Mouse (Mus musculus): ENCODE measurements around the gene Mfng. TPM values are rescaled to one million over a fixed set of nuclear protein-coding genes. Genes with fewer than 3 reads are reported as not detected.

Mfng gene
- total RNA-seq, 4 experiments from 2014 or later, result 6.5 to 11.2 (median 8.1) TPM

DNA sequence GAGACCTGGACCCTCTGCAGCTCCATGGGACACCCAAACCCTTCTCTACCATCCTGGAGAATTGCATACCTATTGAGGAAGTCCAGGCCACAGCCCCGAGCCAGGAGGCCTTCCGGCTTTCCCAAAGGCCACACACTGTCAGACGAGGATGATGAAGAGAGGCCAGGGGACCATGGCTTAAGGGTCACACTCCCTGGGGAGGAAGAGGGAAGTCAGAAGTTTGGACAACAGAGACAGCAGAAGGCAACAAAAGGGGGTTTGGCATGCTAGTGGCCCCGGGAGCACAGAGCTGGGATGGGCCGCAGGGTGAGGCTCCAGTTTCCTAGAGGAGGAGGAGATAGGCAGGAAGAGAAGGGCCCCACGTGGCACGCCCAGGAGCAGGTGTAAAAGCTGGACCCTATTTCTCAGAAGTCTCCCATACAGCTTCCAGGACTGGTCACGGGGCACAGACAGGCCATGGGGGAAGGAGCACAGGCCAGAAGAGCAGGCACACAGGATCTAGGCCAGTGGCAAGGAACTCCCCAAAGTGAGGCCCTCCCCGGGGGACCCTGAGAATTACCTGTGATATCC, 14.1 kb upstream of the Mfng start:
- no peak for DNase-seq (ENCODE audit: low spot score in 2 of 2)

GRCm38 (mm10) chr15:78786411-78786818, 13.1 kb upstream of the Mfng start:
- no peak for DNase-seq (ENCODE audit: low spot score in 2 of 2)

DNA sequence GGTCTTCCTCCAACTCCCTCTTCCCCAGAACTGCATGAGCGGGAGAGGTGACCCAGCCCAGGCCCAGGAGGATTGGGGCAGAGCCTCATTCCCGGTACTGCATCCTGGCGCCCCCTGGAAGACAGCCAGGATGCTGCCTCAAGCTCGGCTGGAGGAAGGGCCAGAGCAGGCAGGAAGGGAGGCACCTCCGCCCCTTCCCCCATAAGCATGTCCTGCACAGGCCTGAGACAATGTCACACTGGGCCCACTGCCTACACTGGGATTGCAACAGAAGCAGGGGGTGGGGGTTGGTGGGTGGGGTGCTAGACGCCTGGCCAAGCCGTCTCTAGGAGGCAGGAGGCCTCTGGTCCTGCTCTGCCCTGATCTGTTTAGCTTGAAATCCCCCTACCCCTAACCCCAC, 12.7 kb upstream of the Mfng start:
- no peak for DNase-seq (ENCODE audit: low spot score in 2 of 2)

DNA sequence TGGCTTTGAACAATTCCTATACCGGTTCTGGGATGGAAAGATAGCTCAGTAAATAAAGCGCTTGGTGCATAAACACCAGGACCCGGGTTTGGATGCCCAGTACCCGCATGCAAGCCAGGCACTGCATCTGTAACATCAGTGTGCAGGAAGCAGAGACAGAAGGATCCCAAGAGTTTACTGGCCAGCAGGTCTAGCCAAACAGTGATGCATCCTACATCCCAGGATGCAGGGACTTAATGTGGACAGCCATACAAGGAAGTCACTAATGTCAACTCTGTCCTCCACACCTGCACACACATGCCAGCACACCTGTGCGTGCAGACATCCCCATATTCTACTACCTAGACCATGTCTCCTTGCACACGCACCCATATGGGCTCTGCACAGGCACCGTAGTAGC, 12.0 kb upstream of the Mfng start:
- DNase-seq (ENCODE audit: low spot score in 2 of 2), result no peak

- DNase-seq (ENCODE audit: low spot score in 2 of 2), result no peak
Measured at GRCm38 (mm10) chr15:78784520-78784919, 11.2 kb upstream of the Mfng start.

DNA sequence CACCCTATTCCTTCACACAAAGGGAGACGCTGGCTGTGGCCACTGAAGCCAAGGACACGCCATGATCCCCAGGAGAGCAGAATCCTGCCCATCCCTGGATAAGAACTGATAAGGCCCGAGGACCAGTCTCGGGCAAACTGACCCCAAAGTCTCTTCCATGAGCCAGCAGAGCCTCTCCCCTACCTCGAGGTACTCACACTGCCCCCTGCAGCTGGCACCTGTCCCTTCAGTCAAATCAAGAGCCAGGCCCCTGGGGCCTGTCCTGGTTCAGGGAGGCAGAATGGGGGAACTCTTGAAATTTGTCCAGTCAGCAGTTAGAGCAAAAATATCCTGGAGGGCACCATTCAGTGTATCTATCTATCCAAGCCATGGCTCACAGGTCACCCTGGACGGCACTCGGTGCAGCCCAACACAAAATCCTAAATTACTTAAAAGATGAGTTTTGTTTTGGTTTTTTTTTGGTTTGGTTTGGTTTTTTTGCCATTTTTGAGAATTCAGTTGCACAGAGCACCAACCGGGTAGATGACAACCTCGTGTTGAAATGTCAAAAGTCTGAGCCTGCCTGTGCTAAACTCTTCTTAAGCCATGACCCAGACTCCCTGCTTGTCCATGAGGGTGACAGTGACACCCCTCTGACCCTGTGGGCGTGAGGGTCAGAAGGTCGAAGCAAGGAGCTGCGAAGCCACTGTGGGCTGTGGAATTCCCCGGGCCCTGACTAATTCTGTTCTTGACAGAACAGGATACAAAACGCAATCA, 9.3 kb upstream of the Mfng start:
- no peak for DNase-seq (ENCODE audit: low spot score in 2 of 2)

- DNase-seq (ENCODE audit: low spot score in 2 of 2), result no peak
Measured at GRCm38 (mm10) chr15:78780908-78781307, 7.6 kb upstream of the Mfng start.

- DNase-seq (ENCODE audit: low spot score in 2 of 2), result no peak
Measured at GRCm38 (mm10) chr15:78780359-78780758, 7.1 kb upstream of the Mfng start.

GRCm38 (mm10) chr15:78779690-78780089, 6.4 kb upstream of the Mfng start:
- DNase-seq (ENCODE audit: low spot score in 2 of 2), result no peak

- DNase-seq (ENCODE audit: low spot score in 2 of 2), result no peak
Measured at GRCm38 (mm10) chr15:78779253-78779652, 6.0 kb upstream of the Mfng start.

- DNase-seq (ENCODE audit: low spot score in 2 of 2), result peak; percentile 94 to 96
Measured at GRCm38 (mm10) chr15:78778077-78778870, 5.0 kb upstream of the Mfng start.

DNA sequence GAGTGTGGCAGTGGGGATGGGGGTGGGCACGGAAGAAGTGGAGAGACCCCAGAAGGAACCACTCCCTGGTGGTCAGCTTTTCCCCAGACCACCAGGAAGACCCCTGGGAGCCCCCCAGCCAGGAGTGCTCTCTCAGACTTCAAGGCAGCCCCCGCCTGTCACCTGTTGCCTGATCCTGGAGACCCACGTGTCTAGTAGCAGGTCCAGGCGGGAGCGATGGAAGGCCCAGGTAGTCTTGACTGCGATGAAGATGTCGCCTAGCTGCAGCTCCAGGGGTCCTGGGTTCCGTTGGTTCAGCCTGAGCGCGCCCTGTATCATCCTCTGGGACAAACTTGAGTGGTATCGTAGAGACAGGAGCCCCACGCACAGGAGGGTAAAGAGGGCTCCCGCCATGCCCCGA, 419 bp downstream of the Mfng start:
- DNase-seq (ENCODE audit: low spot score in 2 of 2), result no peak

- DNase-seq (ENCODE audit: low spot score in 2 of 2), result no peak
Measured at GRCm38 (mm10) chr15:78772368-78772763, 909 bp downstream of the Mfng start.

- no peak for DNase-seq (ENCODE audit: low spot score in 2 of 2)
Measured at GRCm38 (mm10) chr15:78771531-78772367, 1.5 kb downstream of the Mfng start.

GRCm38 (mm10) chr15:78770983-78771355, 2.3 kb downstream of the Mfng start:
- DNase-seq (ENCODE audit: low spot score in 2 of 2), result no peak

DNA sequence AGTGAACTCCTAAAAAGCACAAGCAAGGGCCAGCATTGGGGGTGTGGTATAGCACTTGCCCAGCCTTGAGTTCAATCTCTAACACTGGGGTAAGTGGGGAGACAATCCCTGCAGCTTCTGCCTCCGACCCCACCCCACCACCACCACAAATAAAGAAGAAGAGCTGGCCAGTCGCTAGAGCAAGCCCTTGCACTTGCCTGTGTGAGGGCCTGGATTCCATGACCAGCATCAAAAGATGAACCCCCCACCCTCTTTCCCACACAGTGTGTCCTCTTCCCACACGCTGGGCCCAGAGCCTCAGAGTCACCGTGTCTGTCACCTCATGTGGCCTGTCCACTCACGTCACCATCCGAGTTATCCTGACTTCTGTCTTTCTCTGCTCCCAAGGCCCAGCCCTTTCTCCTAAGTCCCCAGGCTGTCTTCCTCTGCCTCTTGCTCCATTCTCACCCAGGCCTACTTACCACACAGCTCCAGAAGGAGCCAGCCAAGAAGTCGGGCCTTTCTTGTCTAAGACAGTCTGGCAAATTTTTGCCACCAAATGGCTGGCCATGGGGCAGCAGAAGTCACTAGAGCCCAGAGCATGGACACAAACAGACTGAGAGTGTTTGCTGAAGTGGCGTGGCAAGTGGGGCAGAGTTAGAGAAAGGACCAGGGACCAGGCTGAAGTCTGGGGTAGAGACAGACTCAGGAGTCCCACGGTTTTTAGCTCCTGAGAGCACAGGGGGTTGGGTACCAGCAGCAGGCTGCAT, 2.9 kb downstream of the Mfng start:
- no peak for DNase-seq (ENCODE audit: low spot score in 2 of 2)

DNA sequence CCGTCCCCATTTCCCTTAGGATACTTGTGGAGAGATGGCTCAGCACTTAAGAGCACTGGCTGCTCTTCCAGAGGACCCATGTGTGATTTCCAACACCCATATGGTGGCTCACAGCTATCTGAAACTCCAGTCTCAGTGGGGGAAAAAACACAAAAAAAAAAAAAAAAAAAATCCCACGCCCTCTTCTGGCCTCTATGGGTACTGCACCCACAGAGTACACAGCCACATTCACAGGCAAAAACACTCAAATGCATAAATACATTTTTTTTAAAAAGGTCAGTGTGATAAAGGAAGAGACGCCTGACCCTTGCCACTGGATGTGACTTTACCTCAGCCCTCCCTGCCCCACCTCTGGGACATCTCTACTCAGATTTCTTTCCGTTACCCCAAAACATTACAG, 4.2 kb downstream of the Mfng start:
- DNase-seq (ENCODE audit: low spot score in 2 of 2), result no peak

DNA sequence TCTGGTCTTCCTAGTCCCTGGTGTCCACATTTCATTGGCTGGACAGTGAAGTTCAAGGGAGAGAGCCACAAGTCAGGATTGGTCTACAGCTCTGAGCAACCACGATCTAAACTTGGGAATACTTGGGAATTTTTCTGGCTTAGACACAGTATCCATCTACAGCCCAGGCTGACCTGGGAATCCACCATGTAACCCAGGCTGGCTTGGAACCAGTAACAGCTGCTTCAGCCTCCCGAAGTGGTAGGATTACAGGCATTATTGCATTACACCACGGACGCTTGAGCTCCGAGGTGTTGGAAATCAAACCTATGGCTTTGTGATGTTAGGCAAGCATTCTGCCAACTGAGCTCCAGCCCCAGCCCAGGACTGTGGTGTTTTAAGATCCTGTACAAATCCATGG, 9.6 kb downstream of the Mfng start:
- DNase-seq (ENCODE audit: low spot score in 2 of 2), result no peak

DNA sequence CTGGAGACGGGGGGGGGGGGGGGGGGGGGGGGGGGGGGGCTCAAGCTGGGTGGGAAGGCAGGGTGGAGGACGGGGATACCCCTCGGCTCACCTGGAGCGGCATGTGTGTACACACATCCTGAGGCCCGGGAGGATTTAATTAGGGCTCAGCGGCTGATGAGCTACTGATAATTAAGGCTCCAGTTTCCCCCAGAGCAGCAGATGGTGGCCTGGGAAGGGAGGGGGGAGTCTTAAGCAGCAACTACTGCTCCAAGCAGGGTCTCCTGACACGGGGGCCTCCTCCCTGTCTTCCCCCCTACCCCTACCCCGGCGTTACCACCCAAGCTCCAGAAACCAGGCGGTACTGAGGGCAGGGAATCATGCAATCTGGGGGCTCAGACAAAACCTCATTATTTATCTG, 10.1 kb downstream of the Mfng start:
- no peak for DNase-seq (ENCODE audit: low spot score in 2 of 2)

GRCm38 (mm10) chr15:78761112-78761511, 12.2 kb downstream of the Mfng start:
- no peak for DNase-seq (ENCODE audit: low spot score in 2 of 2)

GRCm38 (mm10) chr15:78758132-78758531, 15.1 kb downstream of the Mfng start:
- DNase-seq (ENCODE audit: low spot score in 2 of 2), result no peak

Data from layer of hippocampus, adult 8-10 months (tissue).